Mouse (Mus musculus) spleen, adult 18-20 months (tissue): ENCODE measurements at regions not wholly inside any gene's neighbourhood (a gene's known extent, or its start where the extent isn't known, plus 50 kb on each side); places are given as distances from the start of the nearest gene placed in this dataset.

Experiments
- DNase-seq, 2 experiments: peaks; one replicate each; pipeline ENCODE4 v3.0.0; 2022; ENCODE audit warnings: mixed read lengths in 2 of 2

DNA sequence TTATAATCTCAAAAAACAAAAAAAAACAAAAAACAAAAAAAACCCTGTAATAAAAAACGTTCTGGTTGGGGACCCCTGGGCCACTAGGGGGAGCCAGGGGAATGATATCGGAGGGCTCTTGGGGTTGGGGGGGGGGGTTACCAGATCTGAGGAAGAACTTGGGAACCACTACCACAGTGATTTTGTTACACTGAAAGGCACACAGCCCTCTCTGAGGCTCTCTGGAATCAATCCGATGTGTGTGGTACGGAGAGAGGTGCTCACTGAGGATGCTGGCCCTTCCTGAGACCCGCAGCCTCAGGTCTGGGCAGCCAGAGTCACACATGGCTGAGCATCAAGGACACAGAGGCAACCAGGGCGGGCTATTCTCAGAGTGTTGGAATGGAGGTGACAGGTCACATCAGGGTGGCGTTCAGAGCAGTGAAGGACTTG lies 89.9 kb upstream of the Pabpc6 start:
- no peak for DNase-seq

DNA sequence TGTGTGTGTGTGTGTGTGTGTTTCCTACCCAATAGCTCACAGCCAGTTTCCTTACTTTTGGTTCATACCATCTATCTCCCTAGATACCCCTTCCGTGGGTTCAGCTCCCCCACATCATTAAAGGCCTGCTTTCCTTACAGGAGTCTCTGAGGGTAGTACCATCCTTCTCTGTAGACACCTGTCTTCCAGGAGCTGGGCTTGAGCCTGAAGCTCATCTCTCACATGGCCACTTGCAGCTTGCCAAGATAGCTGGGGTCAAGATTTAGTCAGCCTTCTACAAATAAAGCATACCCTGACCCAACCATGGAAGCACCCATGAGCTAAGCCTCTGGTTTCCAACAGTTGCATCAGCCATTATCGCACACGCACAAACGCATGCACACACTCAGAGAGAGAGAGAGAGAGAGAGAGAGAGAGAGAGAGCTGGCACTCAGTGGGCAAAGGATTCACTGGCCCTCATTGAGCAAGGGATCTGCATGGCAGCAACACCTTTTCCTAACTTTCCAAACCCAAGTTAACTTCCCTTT lies 88.3 kb upstream of the Pabpc6 start:
- no peak for DNase-seq

GRCm38 (mm10) chr17:9756675-9757074 lies 87.2 kb upstream of the Pabpc6 start:
- DNase-seq: no peak

DNA sequence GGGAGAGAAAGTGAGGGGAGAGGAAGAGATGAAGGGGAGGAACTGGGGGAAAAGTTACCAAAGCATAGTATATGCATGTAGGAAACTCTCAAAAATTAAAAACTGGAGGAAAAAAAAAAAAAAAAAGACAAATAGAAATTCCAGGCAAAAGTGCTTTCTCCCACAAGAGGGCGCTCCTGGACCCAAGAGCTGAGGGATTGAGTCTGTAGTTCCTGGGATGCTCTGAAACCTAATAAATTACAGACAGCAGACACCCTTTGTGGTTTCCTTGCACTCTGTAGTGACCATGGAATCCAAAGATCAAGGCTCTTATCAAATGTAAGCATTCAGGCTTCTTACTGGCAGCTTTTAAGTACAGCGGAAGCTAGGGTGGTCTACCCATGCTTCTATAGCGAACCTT lies 86.7 kb upstream of the Pabpc6 start:
- DNase-seq: peak in 1 of 2 experiments; percentile 27

GRCm38 (mm10) chr17:9755576-9755975 lies 86.1 kb upstream of the Pabpc6 start:
- no peak for DNase-seq

DNA sequence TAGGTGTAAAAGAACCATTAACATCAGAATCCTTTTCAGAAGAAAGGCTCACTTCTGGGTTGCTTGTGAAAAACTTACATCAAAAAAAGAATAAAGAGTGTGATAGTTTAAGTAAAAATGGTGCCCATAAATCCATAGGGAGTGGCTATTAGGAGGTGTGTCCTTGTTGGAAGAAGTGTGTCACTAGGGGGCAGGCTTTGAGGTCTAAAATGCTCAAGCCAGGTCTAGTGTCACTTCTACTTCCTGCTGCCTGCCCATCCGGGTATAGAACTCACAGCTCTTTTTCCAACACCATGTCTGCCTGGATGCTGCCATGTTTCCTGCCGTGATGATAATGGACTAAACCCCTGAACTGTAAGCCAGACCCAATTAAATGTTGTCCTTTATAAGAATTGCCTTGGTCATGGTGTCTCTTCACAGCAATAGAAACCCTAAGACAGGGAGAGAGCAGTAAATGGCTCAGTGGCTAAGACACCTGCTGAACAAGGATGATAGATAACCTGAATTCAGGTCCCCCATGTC lies 85.4 kb upstream of the Pabpc6 start:
- no peak for DNase-seq

- DNase-seq: no peak
Observed at GRCm38 (mm10) chr17:9752848-9753247, 83.3 kb upstream of the Pabpc6 start.

- DNase-seq: no peak
Observed at GRCm38 (mm10) chr17:9751348-9752170, 82.0 kb upstream of the Pabpc6 start.

DNA sequence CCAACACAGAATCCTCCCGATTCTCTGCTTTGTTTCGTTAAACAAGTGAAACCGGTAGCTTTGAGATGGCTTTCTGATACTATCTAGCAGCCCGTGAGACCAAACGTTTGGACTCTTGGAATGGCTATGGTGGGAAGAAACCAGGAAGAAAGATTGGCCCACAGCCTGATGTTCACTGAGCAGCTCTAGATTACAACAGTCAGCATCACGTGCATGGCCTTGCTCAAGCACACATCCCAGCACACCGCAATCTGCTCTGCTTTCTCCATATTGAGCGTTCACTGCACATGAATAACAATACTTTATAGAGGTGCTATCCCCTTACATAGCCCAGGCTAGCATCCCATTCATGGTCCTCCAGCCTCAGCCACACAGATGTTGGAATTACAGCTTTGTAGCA lies 80.5 kb upstream of the Pabpc6 start:
- no peak for DNase-seq

GRCm38 (mm10) chr17:9749301-9749700 lies 79.8 kb upstream of the Pabpc6 start:
- DNase-seq: no peak

GRCm38 (mm10) chr17:9747893-9748292 lies 78.4 kb upstream of the Pabpc6 start:
- DNase-seq: no peak

GRCm38 (mm10) chr17:9743342-9743741 lies 73.8 kb upstream of the Pabpc6 start:
- no peak for DNase-seq

DNA sequence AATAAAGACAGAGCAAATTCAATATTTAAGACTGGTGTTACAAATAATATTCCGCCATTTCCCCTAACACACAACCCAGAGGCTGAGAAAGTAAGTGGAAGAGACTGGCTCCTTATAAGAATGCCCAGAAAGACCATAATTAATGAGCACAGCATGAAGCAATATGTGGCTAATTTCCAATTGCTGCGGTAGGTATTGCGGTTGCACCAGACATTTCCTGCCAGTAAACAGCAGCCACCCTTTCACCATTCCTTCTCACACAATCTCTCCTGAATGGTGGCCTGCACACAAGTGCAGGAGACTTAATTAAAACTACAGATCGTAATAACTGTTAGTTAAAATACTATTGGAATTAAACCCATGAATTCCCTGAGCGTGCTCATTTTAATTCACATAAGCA lies 71.8 kb upstream of the Pabpc6 start:
- DNase-seq: no peak

DNA sequence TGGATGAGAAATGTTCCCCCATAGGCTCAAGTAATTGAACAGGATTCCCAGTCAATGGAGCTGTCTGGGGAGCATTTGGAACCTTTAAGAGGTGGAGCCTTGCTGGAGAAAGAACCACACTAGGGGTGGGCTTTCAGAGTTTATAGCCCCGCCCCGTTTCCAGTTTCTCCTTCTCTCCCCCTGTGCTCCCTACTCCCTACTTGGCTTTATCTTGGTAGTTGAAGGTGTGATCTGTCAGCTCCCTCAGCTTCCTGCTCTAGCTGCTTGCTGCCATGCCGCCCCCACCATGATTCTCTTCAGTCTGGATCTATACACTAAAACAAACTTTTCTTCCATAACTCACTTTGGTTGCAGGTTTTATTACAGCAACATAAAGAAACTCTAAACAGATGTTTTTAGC lies 59.5 kb upstream of the Pabpc6 start:
- no peak for DNase-seq

DNA sequence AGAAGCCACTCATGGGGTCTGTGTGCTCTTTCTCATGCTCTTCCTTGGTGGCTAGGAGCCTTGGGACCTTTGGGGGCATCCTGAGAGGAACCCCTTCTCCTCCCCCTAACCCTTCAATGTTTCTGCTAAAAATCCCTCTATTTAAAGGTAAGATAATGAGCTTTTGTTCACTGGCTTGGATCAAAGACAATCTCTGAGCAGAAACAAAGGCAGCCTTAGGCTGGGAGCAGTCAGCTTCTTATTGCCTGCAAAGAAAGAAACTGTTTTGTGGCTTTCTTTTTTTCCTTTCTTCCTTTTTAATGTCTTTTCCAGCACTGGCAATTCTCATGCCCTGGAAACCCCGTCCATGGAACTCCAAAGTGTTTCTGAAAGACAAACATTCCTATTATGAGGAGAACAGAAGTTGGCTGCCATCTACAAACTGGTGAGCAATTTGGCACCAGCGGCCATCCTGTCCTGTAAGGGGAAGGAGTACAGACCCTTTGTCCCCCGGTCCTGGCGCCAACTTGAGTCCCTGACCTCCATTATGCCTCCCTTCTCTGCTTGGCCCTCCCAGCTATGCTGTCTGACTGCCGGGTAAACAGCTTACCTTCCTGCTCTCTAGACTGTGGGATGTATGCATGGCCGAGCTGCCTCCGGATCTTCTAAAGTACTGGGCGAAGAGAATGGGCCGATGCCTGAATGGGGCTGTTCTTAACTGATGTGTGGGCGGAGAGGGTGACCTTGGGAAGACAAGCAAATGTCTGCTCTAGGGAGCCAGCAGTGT lies 56.4 kb upstream of the Pabpc6 start:
- DNase-seq: no peak

DNA sequence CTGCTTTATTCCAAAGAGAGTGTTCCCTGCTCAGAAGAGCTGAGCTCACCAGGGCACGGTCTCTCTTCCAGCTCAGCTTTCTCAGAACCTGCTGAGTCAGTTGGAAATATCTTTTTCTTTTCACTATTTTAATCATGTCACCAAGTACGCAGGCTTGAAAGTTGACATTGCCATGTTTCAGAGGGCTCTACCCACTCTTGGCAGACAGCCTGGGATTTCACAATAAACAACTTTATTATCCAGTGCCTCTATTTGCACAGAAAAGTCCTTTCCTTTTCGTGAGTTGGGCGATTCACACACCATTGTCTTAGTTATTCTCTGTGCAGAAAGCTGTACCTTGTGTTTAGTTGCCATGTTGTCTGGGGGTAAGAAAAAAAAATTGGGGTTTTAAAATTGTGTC lies 54.0 kb upstream of the Pabpc6 start:
- no peak for DNase-seq

- no peak for DNase-seq
Observed at GRCm38 (mm10) chr17:9722709-9723108, 53.2 kb upstream of the Pabpc6 start.
